Mouse (Mus musculus) heart, embryonic 11.5 days (tissue): Measurements from ENCODE around the gene Oog1. TPM values are rescaled to one million over a fixed set of nuclear protein-coding genes. Genes with fewer than 3 reads are reported as not detected.
"Not testable (repeated sequence)": the region's sequence is repeated elsewhere in the genome, so short reads cannot be mapped to it uniquely, and the experiment has no call there.

Experiments used
- ATAC-seq: fragments of 200-750 bp; cut with Nextera tagmentation; replicated peaks from 2 replicates; pipeline ENCODE4 v1.8.0; 2017; ENCODE audit warnings: moderate library complexity; ENCODE audit not compliant: insufficient number of reproducible peaks, low FRiP score, low TSS enrichment
- H3K27ac ChIP-seq: fragments of 300-500 bp; sonication (generic); 2 replicates; pipeline ENCODE4 v1.5.1; 2014; ENCODE audit warnings: mild to moderate bottlenecking, low read depth, low read length
- H3K27me3 ChIP-seq: fragments of 300-500 bp; sonication (generic); 2 replicates; pipeline ENCODE4 v1.6.1; 2014; ENCODE audit warnings: mild to moderate bottlenecking, low read length, mixed read lengths; ENCODE audit not compliant: control insufficient read depth, insufficient read depth
- H3K36me3 ChIP-seq: fragments of 300-500 bp; sonication (generic); 2 replicates; pipeline ENCODE4 v1.6.1; 2014; ENCODE audit warnings: mild to moderate bottlenecking, low read length, moderate library complexity, mixed read lengths; ENCODE audit not compliant: control insufficient read depth, insufficient read depth
- H3K4me1 ChIP-seq: fragments of 300-500 bp; sonication (generic); 2 replicates; pipeline ENCODE4 v1.6.1; 2014; ENCODE audit warnings: low read length; ENCODE audit not compliant: control insufficient read depth, insufficient read depth
- H3K4me2 ChIP-seq: fragments of 300-500 bp; sonication (generic); 2 replicates; pipeline ENCODE4 v1.6.1; 2014; ENCODE audit warnings: mild to moderate bottlenecking, moderate library complexity
- H3K4me3 ChIP-seq: fragments of 300-500 bp; sonication (generic); 2 replicates; pipeline ENCODE4 v1.5.1; 2014; ENCODE audit warnings: low read depth, low read length
- H3K9ac ChIP-seq: fragments of 300-500 bp; sonication (generic); 2 replicates; pipeline ENCODE4 v1.6.1; 2014; ENCODE audit warnings: mild to moderate bottlenecking, low read depth, low read length, moderate library complexity
- H3K9me3 ChIP-seq: fragments of 300-500 bp; sonication (generic); replicated peaks from 2 replicates; pipeline ENCODE4 v1.6.1; 2016; ENCODE audit warnings: low read length; ENCODE audit not compliant: control insufficient read depth
- WGBS: fragments of 180-500 bp; shearing (Covaris S2); extraction: QIAGEN DNeasy Blood & Tissue Kit; methylation state at CpG from one replicate; pipeline ENCODE4 v1.1.7; 2014; ENCODE audit not compliant: insufficient replicate concordance; 5-methylcytosine and 5-hydroxymethylcytosine counted together
- polyA plus RNA-seq: library from polyadenylated mRNA; unstranded; fragments of >200 nt; fragmentation: Nextera tagmentation; extraction: Ambion mirVana; gene quantifications from 2 replicates; pipeline ENCODE4 v1.2.1, GENCODE M21; 2014

Gene Oog1
- polyA plus RNA-seq: not detected in 2 replicates

DNA sequence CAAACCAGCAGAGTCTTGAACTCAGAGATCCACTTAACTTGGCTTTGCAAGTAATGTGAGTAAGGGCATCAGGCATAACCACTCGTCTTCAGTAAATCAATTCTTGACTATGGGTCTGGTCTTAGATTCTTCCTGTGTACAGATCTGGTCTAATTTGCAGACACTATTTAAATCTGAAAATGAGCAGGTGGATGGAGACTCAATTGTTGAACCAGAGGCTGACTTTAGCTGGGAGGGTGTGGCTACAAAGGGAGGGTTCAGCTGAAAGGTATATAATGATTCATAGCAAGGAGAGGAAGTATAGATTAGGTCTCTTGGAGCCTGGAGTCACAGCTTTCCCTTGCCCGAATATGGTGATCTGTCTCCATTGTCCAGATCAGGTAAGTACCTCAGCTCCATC lies at the start of gene Oog1:
TSS of gene Oog1 (plus strand) at position 301 of the 400 bp plus-strand sequence.
- 54% methylated on average over 1 of the region's 2 CpGs for WGBS
- H3K9me3 ChIP-seq: not testable (repeated sequence)

DNA sequence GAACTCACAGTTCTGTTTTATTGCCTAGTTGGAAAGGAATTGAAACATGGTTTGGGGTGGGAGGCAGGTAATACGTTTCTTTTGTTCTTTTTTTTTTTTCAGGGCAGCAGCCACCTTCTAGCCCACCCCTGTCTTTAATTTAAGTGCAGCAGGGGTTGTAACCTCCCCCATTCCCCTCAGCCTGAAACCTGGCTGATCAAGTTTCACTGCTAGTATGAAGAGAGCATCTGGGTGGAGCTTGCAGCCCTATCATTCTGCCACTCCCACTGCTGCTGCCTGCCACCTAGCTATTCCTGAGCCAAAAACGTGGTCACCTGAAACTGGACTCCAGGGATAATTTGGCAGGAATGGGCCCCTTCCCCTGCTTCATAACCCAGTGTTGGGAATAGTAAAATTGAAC lies 1.1 kb upstream of the Oog1 start:
- H3K27ac ChIP-seq, H3K4me1 ChIP-seq, H3K27me3 ChIP-seq, H3K4me2 ChIP-seq, H3K36me3 ChIP-seq, ATAC-seq, H3K9me3 ChIP-seq, H3K4me3 ChIP-seq, H3K9ac ChIP-seq: not testable (repeated sequence)
- WGBS: 10% methylated on average over 2 of the region's 2 CpGs

More for the DNA sequence above, at the start of gene Oog1:
- not testable (repeated sequence) for ATAC-seq, H3K27me3 ChIP-seq, H3K4me1 ChIP-seq, H3K4me3 ChIP-seq, H3K36me3 ChIP-seq, H3K9ac ChIP-seq, H3K27ac ChIP-seq, H3K4me2 ChIP-seq

DNA sequence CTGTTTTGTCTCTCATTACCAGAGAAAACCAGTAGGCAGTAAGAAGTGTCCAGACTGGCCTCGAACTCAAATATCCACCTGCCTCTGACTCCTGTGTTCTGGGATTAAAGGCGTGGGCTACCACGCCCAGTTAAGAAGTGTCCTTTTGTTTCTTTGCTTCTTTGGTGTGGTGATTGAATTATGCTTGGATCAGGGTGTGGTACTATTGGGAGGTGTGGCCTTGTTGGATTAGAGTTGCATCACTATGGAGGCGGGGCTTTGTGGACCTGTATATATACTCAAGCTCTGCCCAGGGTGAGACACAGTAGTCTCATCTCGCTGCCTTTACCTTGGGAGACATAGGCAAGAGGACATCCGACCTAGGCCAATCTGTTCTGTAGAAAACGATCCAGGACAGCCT lies 16.1 kb downstream of the Oog1 start, which contains the start of gene Gm4027:
TSS of gene Gm4027 (plus strand) at position 301 of the 400 bp plus-strand sequence.
- H3K9me3 ChIP-seq, H3K27ac ChIP-seq, H3K4me3 ChIP-seq, ATAC-seq, H3K9ac ChIP-seq, H3K4me1 ChIP-seq, H3K27me3 ChIP-seq, H3K4me2 ChIP-seq, H3K36me3 ChIP-seq: not testable (repeated sequence)
- 81% methylated on average over 4 of the region's 7 CpGs for WGBS

DNA sequence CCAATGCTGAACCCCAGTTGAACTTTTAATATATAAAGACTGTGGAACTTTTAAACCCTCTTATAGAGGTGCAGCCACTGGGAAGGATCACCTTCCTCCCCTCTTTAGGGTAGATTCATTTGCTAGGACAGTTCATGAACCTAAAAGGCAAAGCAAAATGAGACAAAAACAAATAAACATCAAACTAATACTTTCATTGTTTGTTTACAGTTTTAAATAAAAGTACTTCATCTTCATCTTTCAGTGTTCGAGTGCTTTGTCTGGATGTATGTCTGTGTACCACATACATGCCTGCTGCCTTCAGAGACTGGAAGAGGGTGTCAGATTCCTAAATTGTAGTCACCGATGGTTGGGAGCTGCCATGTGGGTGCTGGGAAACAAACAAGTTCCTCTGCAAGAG lies 42.0 kb downstream of the Oog1 start, which contains the start of gene Gm16381:
TSS of gene Gm16381 (minus strand) at position 101 of the 400 bp plus-strand sequence.
- 70% methylated on average over 1 of the region's 2 CpGs for WGBS
- H3K4me3 ChIP-seq, H3K4me1 ChIP-seq, ATAC-seq, H3K27me3 ChIP-seq, H3K9ac ChIP-seq, H3K9me3 ChIP-seq, H3K4me2 ChIP-seq, H3K27ac ChIP-seq, H3K36me3 ChIP-seq: not testable (repeated sequence)

DNA sequence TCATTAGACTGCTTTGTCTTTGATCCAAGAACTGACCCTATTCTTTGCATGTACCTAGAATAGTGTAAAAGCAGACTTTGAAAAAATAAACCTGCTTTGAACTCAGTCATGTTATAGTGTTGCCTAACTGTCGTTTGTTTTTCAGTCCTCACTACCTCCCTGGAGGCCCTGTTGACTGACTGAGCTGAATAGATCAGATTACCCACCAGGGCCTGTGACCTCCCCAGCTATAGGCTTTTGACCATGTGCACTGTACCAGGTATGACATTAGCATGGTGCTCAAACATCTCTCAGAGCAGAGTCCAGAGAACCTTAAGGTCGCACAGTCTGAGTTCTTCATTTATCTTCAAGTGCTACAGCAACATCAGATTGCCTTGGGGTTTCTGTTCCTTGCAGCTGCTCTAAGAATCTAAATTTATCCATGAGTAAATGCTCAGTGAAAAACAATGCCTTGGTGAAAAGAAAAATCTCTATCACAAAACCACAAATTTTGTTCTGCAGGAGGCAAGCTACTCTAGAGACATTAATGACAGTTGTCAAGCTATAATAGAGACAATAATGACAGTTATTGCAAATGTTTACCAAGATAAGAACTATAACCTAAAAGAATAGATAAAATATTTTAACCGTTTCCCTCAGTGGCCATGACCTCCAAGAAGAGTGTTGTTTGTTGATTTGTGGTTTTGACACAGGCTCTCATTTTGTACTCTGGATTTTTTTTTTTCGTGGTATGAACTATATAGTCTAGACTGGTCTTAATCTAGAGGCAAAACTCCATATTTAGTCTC lies 50.6 kb downstream of the Oog1 start:
- not testable (repeated sequence) for H3K27me3 ChIP-seq, H3K27ac ChIP-seq, ATAC-seq, H3K4me2 ChIP-seq, H3K9me3 ChIP-seq, H3K36me3 ChIP-seq, H3K4me1 ChIP-seq, H3K9ac ChIP-seq, H3K4me3 ChIP-seq
- 45% methylated on average over 2 of the region's 4 CpGs for WGBS

Other genes with a start within 250 kb of the Oog1 start
- gene Sptlc2, start 214.3 kb upstream of the Oog1 start, polyA plus RNA-seq: 73.2 and 82.1 TPM in 2 replicates
- gene Slirp, start 158.8 kb upstream of the Oog1 start, polyA plus RNA-seq: 256 and 291 TPM in 2 replicates
- gene Alkbh1, start 158.7 kb upstream of the Oog1 start, polyA plus RNA-seq: 39.6 and 52.6 TPM in 2 replicates
- 95.7 and 95.9 TPM in 2 replicates for gene Snw1, start 130.4 kb upstream of the Oog1 start, polyA plus RNA-seq
- not detected in 2 replicates for gene Gm5788, start 108.0 kb upstream of the Oog1 start, polyA plus RNA-seq
- not detected in 2 replicates for gene Gm8300, start 88.4 kb upstream of the Oog1 start, polyA plus RNA-seq
- gene Gm4027, start 16.2 kb downstream of the Oog1 start, polyA plus RNA-seq: not detected in 2 replicates
- gene Gm16381, start 41.9 kb downstream of the Oog1 start, polyA plus RNA-seq: not detected in 2 replicates
- not detected in 2 replicates for gene Gm21319, start 173.1 kb downstream of the Oog1 start, polyA plus RNA-seq
- not detected in 2 replicates for gene Gm21936, start 192.8 kb downstream of the Oog1 start, polyA plus RNA-seq
- gene BB287469, start 213.9 kb downstream of the Oog1 start, polyA plus RNA-seq: not detected in 2 replicates
- not detected in 2 replicates for gene Gm2001, start 239.7 kb downstream of the Oog1 start, polyA plus RNA-seq